Mouse (Mus musculus): ENCODE data around the gene Gp1ba.

GRCm38 (mm10) chr11:70681897-70682581 is 43.1 kb downstream of the Gp1ba start:
- TF ChIP-seq CTCF (IDR thresholded peaks at IDR 0.05; ENCODE audit: control insufficient read depth, insufficient read depth, insufficient replicate concordance, low read depth, low read length), result 0 out of 2 replicates have a peak, but pooled peaks have one; percentile 12
- no peak for TF ChIP-seq POLR2A (IDR thresholded peaks at IDR 0.05; ENCODE audit: control insufficient read depth, low read depth, low read length)

All from testis, adult 2 months (tissue).